Mouse (Mus musculus) gastrocnemius, adult 8-10 months (tissue): ENCODE measurements around the gene Plekha1. TPM values are rescaled to one million over a fixed set of nuclear protein-coding genes. Genes with fewer than 3 reads are reported as not detected.
A peak's percentile ranks its signal among the peaks of the same experiment; 100 is the strongest.

ENCODE experiments used
- DNase-seq, 2 experiments: peaks; one replicate each; pipeline ENCODE4 v3.0.0; 2022; ENCODE audit warnings: low spot score in 2 of 2
- total RNA-seq, 4 experiments: library from RNA; stranded (reverse); gene quantifications; 2 replicates each; pipeline ENCODE4 v1.2.4; 2022

The Plekha1 gene
- total RNA-seq: 10 to 100 TPM; 25.3 to 34.4 (median 28.3) TPM

DNA sequence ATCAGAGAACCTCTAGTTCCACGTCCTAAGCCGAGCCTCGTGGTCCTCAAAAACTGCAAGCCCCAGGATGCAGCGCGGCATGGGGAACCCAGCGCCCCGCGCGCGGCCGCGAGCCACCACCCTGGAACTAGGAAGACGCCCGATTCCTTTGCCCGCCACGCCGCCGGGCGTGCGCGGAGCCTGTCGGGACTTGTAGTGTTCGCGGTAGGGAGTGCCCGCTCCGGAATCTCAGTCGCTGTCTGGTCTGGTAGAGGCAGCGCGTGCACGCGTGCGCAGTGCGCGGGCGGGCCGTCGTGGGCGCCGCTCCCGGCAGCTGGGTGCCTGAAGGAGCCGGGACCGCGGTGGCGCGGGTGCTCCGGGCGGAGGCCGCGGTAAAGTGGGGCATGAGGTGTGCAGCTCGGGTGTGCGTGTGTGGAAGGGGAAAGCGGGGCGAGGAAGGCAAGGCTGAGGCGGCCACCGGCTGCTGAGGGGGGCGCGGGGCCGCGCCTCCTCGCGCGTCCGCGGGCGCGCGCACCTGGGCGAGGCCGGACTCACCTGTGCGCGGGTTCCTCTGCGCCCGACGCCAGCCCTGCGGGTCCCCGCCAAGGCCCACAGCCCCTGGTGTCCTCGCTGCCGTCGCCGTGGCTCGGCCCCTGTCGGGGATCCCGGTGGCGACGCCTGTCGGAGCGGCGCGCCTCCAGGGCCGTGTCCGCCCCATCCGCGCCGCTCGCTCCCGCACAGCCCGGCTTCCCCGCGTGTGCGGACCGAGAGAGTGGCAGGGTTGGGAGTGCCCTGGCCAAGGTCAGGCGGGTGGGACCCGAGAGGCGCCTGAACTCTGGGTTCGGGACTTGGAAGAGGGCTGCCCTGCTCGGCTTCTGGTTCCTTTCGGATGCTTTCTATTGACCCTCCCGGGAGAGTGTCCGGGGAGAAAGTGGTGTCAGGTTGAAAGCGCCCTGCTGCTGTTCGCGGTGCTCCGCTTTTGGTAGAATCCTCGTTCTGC lies at the start of gene Plekha1:
TSS of gene Plekha1 (plus strand) at position 144 of the 979 bp plus-strand sequence.
- DNase-seq: peak; percentile 96 to 97

DNA sequence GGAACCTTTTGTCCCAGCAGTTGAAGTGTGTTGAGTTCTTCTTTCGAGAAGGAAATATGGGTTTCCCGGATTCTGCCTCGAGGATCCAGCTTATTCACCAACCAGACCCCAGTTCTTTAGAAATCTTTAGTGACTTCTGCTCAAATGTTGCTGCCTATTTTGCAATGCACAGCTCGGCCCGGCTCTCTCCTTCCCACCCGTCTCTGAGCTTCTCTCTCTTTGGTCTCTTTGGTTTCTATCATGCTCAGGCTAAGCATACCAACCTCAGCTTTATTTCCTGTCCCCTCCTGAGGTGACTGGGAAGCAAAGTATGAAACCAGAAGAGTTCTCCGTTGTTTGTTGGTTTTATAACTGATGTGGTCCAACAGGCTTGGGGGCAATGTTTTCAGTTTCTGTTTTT lies 49.3 kb upstream of the Plekha1 start:
- DNase-seq: no peak

DNA sequence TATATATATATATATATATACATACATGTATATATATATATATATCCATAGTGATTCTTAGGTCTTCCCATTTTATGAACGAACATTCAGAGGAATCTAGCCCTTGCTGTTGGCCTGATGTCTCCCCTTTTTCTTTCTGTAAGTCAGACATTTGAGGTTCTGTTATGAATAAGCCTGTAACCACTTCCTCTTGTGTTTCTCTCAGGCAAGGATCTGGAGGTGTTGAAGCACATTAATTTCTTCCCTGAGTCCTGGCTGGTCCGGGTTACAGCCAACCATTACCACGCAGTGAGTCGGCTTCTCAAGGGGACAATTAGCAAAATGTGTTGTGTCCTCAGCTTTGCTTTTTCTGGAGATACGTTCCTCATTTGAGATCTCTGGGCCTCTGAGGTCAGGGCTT lies 46.7 kb upstream of the Plekha1 start:
- DNase-seq: no peak

DNA sequence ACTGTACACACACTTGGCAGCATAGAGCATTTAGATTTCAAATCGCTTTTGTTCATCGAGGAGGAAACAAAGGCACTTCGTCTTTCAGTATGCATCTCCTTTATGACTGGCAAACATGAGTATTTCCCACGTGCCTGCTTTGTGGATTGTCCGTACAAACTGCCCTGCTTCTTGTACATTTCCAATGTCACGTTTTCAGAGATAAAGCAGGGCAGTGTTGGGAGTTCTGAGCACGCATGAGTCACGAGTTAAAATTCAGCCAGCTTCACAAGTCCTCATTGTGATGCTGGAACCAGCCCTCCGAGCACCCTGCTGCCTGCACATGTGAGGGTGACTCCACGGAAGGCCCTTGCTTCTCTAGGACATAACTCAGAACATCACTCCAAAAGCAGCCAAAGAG lies 45.9 kb upstream of the Plekha1 start:
- no peak for DNase-seq

DNA sequence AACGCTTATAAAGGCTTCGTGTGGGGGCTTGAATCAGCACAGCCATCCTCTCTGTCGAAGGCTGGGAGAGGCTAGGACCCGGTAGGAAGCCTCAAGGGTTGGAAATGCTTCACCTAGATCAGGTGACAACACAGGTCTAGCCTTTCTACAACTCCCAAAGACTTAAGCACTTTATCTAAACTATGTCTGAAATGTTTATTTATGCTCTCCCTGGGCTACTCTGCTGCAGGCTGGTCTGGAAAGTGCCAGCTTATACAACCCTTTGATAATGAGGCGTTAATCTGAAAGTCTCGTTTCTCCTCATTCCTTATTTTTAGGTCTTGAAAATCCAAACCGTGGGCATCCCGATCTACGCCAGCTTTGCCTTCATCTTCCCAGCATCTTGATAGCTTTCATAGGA lies 41.6 kb upstream of the Plekha1 start:
- no peak for DNase-seq

DNA sequence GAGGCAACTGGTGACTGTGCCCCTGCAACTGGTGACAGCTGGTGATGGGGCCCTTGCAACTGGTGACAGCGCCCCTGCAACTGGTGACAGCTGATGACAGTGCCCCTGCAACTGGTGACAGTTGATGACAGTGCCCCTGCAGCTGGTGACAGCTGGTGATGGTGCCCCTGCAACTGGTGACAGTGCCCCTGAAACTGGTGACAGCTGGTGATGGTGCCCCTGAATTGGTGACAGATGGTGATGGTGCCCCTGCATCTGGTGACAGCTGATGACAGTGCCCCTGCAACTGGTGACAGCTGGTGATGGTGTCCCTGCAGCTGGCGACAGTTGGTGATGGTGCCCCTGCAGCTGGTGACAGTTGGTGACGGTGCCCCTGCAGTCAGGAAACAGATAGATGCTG lies 39.2 kb upstream of the Plekha1 start:
- no peak for DNase-seq

DNA sequence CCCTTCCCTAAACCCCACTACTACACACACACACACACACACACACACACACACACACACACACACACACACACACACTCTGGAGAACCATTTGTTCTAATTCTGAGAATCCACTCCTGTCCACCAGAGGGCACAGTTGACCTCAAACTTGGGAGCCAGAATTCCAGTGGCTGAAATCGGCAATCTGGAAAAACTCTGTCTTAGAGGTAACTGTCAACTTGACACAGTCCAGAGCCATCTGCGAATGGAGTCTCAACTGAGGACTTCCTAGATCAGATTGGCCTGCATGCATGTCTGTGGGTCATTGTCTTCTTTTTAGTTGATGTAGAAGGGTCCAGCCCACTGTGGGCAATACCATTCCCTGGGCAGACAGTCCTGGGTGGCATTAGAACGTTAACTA lies 38.1 kb upstream of the Plekha1 start:
- DNase-seq: no peak

DNA sequence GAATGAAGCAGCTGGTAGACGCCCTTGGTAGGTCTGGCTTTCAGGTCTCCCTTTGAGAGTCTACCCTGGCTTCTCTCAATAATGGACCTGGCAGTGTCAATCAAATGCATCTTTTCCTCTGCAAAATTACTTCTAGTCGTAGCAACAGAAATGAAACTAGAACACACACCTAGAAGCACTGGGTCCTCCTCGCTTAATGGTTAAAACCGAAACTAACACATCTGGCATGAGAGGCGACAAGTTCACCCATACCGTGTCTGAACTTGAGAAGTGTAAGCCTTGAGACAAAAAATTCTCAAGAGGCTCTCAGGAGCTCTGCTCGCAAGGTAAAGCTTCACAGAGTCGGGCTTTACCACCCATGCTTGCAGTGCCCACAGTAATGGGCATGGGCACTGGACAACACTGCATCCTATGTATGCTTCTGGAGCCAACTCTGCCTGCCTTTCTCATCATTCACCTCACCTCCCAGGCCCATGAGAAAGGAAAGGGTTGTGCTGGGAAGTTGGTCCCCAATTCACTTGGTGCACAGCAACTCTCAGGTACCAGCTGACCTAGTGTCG lies 37.6 kb upstream of the Plekha1 start:
- DNase-seq: no peak

DNA sequence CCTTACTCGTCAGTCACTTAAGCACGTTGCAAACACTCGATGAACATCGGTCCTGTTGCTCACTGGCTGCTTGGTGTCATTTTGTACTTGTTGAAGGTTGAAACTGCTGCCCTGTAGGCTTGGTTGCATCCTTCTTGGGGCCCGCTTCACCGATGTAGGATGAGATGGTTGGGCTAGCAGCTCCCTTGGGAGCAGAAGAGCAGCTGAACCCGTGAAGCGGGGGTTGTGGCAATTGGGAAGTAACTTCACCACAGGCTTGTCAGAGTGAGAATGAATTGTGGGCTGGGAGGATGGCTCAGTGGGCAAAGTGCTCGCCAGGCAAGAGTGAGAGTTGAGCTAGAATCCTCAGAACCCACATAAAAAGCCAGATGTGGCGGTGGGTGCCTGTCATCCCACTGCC lies 37.1 kb upstream of the Plekha1 start:
- no peak for DNase-seq

DNA sequence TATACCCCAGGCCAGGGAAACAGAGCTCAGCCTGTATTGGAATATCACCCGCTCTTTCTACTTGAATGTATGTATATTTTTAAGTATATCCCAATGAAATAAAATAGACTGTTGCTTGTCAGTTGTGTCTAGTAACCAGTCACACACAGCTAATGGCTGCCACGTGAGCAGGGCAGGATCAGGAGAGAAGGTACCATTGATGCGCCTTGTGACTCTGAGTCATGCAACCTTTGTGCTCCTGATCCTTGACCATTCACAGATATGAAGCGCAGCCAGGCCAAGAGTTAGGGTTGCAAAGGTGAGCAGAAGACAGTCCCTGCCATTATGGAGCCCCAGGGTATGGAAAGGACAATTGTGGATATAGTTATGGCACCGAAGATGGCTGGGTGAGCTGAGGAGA lies 34.0 kb upstream of the Plekha1 start:
- no peak for DNase-seq

DNA sequence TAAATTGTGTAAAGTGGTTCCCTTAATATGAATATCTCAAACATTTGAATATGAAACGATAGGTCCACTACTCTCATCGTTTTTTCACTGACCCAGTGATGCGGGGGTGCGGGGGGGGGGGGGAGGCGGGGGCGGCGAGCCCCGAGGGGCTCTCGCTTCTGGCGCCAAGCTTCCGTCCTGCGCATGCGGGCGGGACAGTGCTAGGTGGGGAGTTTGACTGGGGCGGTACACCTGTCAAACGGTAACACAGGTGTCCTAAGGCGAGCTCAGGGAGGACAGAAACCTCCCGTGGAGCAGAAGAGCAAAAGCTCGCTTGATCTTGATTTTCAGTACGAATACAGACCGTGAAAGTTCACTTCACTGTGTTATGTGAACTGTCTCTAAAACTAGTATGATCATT lies 31.3 kb upstream of the Plekha1 start:
- DNase-seq: no peak

DNA sequence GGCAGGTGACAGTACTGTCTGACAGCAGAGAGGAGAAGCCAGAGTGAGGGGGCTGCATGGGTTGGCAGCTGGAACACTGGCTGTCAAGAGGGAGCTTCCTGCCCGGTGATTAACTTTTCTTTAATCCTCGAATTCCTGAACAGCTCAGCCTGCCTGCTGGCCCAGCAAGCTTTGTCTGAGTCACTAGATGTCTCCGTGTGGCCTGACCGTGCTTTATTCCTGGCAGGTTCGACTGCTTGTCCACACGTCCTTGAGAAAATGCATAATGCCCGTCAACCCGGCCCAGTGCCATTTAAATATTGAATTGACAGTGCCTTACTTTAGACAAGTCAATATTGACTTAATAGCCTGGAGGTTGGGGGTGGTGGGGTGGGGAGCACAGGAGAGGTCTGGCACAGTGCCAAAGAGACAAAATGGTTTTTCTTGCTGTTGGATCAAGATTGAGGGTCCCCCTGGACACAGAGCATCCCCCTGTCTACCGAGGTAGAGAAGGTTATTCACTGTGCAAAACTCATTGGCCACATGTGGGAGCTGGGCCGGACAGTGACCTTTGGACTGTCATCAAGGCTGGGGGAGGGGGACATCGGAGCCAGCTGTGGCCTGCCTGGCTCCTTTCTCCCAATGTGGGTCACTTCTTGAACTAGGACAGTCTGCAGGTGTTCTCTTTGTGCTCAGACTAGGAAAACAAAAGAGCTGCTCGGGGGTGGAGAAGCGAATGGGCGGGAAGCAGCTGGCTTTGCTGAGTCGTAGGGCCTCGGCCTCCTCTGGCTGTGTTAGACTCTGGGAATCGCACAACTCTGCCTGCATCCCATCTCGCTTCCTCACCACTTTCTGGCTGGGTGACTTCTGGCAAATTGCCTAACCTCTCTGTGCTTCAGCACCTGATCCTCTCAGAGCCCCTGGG lies 30.3 kb upstream of the Plekha1 start:
- DNase-seq: no peak

DNA sequence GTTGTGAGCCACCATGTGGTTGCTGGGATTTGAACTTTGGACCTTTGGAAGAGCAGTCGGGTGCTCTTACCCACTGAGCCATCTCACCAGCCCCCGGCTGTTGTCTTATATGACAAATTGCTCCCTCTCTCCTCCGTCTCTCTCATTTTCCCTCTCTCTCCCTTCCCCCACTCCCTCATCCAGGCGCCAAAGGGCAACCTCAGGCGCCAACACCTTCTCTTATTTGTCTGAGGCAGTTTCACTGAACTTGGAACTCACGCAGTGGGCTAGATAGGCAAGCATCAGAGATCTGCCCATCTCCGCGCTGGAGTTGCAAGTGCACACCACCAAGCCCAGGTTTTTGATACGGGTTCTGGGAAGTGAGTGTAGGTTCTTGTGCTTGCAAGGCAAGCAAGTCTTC lies 29.5 kb upstream of the Plekha1 start:
- DNase-seq: no peak

DNA sequence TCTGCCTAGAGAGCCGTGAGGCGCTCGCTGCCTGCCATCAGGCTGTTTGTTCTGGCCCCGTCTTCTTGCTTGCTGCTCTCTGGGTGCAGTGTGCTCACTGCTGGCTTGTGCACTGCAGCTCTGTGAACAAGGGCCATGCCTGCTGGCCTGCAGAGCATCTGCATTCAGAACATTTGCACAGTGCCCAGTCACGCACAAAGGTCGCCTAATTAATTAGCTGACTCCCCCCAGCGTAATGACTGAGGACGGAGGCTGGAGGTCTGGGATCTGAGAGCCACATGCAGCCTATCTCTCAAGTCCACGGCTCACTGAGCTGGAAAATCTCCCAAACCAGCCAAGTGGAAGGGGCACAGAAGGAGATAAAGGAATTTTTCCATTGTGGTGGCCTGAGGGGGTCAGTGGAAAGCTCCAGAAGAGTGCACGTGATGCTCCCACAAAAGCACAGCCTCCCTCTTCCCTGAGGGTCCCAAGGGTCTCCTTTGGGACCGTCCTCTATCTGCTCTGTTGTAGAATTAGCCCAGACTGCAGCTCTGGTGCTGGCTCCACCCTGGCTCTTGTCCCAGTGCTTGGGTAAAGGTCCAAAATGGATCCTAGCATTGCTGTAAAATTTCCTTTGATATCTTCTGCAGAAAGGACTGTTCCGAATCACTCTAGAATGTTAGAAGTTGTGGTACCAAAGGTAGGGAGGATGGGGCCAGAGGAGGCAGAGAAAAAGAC lies 27.5 kb upstream of the Plekha1 start:
- DNase-seq: no peak

DNA sequence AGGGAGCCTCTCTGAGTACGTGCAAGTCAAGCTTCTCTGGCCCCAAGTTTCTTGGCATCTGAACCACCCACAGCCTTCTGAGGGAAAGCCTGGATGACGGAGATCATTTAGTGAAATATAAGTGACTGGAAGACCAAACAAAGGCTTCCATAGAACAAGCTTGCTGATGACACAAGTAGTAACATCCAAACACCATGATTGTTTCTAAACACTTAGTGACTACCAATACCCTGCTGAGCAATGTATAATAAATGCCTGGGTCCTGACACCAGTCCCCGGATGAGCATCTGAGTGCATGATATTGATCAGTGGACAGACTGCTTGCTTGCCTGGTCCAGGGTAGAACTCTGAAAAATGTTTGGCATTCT lies 26.9 kb upstream of the Plekha1 start:
- DNase-seq: no peak

DNA sequence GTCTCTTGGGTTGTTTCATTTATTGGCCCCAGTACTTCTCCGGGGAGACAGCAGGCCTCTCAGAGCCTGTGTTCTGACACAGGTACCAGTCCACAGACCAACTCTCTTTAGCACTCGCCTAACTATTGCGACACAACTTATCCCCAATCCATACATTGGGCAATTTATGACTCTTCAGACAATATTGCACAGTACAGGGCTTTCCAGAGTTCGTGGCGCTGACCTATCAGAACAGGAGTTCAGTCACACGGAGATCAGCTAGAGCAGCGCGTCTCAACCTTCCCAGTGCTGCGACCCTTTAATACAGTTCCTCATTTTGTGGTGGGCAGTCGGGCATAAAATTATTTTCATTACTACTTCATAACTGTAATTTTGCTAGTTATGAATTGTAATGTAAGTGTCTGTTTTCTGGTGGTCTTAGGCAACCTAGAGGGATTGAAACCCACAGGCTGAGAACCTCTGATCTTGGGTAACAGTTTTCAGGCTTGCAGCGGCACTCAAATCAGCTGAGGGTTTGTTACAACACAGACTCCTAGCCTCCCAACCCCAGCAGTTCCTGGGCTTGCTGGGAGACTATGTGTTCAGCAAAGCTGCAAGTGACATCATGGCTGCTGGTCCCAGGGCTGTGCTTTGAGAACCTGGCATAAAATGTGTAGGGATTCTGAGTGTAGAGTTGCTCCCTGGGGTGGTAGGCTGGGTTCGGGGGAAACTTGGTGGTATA lies 26.0 kb upstream of the Plekha1 start:
- DNase-seq: no peak

DNA sequence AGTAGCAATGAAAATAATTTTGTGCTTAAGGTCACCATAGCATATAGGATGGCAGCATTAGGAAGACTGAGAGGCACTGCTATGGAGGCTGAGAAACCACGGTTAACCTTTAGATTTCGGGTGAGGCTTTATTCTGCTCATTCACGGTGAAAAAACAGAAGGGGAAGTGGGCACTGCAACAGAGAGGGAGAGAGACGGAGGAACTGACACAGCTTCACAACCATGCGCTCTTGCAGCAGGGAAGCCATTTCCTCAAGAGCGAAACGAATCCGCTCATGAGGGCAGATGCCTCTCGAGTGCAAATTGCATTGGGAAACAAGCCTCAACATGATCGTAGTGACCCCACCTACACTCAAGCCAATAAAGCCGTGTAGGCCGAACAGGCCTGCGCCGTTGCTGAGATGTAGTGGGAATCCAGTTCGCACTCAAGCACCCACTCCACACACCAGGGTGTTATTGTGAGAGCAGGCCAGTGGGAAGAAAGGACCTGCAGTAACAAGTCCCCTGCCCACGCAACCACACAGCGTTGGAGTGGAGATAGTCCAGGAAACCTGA lies 18.3 kb upstream of the Plekha1 start:
- DNase-seq: no peak

DNA sequence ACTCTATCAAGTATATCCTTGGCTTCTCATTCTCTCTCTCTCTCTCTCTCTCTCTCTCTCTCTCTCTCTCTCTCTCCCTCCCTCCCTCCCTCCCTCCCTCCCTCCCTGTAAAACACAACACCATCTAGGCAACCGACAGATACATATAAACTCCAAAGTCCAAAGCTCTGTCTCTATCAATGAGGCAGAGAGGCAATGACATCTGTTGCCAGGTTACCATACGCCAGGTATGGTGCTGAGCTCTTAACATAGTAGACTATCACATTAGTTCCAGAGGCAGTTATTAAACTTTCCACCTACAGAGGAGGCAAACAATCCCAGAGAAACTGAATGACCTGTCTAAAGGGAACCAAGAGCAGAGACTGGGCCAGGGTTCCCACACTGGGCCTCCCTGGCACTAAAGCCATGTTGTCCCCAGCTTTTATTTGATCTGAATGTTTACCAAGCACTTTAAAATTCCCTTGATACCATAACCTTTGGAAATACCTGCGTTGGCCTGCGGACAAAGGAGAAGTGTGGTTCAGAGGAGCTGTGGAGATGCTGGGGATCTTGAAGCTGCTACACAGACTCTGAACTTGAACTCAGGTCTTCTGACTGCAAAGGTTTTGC lies 10.8 kb upstream of the Plekha1 start:
- no peak for DNase-seq

DNA sequence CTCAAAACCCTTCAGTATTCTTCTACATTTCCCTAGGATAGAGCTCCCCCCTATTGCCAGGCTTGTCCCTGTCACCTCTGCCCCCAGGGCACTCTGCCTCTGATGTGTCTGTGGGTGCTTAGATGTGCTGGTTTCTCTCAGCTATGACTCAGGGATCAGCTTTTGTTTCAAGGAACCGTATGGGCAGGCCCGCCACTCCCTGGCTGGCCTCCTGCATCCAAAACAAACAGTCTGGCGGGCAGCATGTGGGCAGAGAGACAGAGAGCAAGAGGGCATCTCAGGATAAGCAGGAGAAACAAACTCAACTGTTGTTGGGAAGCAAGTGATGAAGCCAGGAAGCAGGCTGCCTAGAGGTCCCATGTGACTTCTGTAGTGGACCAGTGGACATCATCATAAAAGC lies 9.9 kb upstream of the Plekha1 start:
- no peak for DNase-seq

DNA sequence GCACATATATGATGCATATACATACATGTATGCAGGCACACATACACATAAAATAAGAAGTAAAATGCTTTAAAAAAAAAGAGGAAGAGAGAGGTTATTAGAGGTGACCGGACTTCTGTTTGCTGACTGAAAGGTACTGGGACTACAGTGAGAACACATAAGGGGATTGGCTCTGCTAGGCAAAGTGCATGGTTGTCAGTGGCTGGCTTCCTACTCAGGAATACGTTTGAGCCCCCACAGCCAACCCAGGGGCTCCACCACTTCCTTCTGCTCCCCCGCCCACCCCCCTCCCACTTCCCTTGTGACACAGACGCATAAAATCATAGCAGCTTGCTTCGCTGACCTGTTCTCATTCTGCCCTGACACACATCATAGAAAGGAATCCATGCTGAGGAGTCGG lies 7.6 kb upstream of the Plekha1 start:
- no peak for DNase-seq
